Mouse (Mus musculus): ENCODE results near the gene Vmn1r14. TPM values are rescaled to one million over a fixed set of nuclear protein-coding genes. Genes with fewer than 3 reads are reported as not detected.

Vmn1r14 gene
- polyA plus RNA-seq (2017; shearing (Covaris generic)): not detected

DNA sequence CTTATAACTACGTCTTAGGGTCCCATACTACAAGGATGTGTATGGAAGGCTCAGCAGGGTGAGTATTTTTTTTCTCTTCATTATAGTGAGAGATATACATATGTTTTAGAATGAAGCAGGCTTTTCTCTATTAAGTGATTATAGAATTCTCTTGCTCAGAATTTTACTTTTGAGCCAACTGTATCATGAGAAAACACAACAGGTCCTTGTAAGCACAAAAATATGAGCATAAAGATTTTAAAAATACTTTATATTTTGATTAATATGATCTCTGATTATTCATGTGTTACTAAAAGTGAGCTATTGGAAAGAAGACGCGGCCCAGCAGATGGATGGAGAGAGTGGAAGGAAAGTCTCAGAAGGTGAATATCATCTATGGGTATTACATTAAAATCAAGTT is at the start of gene Vmn1r14:
Vmn1r14 (plus strand) TSS at position 301 of the 400 bp plus-strand sequence.

DNA sequence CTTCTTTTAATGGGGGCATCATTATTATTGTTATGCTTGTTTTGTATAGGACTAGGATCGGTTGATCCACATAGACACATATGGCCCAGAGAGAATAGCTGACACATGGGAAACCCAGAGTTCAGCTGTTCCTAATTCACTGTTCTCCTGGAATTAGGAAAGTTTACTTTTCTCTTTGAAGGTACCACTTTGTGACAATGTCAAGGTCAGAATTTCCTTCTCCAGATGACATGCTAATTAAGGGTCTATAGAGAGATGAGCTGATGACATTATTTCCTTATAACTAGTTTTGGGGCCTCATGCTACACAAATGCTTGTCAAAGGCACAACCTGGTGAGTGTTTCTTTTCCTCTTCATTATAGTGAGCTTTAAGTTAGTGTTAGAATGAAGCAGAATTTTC is 28.5 kb upstream of the Vmn1r14 start, which contains the start of gene Vmn1r13:
Vmn1r13 (plus strand) TSS at position 301 of the 400 bp plus-strand sequence.

DNA sequence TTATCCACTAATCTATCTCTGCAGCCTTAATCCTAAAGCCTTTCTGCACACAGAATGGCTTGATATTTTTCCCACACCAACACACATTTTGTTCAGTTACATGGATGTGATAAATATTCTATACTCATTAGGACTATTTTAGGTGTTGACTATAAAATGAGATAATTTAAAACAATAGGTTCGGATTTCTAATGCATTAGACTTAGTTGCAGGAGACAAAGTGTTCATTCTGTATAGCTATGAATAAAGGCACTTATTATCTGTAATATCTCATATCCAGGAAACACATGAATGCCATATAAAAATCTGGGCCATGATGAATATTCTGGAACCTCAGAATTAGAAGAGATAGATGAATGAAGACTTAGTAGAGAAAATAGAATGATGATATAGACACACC is 26.2 kb downstream of the Vmn1r14 start, which contains the start of gene Vmn1r15:
Vmn1r15 (plus strand) TSS at position 301 of the 400 bp plus-strand sequence.

Other genes with a start within 250 kb of the Vmn1r14 start
- gene Vmn1r6, start 234.4 kb upstream of the Vmn1r14 start, polyA plus RNA-seq (2017; shearing (Covaris generic)): under 1 TPM in 1 of 2 experiments, not detected in 1; 0.11 TPM
- gene Vmn1r7, start 206.4 kb upstream of the Vmn1r14 start, polyA plus RNA-seq (2017; shearing (Covaris generic)): not detected
- under 1 TPM in 1 of 2 experiments, not detected in 1; 0.15 TPM for gene Vmn1r8, start 199.4 kb upstream of the Vmn1r14 start, polyA plus RNA-seq (2017; shearing (Covaris generic))
- not detected for gene Vmn1r9, start 164.9 kb upstream of the Vmn1r14 start, polyA plus RNA-seq (2017; shearing (Covaris generic))
- not detected for gene Vmn1r10, start 122.2 kb upstream of the Vmn1r14 start, polyA plus RNA-seq (2017; shearing (Covaris generic))
- gene Vmn1r11, start 98.2 kb upstream of the Vmn1r14 start, polyA plus RNA-seq (2017; shearing (Covaris generic)): not detected
- gene Vmn1r12, start 74.8 kb upstream of the Vmn1r14 start, polyA plus RNA-seq (2017; shearing (Covaris generic)): under 1 TPM; 0.06 to 0.12 TPM
- gene Vmn1r13, start 28.4 kb upstream of the Vmn1r14 start, polyA plus RNA-seq (2017; shearing (Covaris generic)): under 1 TPM; 0.27 to 0.60 TPM
- gene Vmn1r15, start 26.3 kb downstream of the Vmn1r14 start, polyA plus RNA-seq (2017; shearing (Covaris generic)): not detected
- gene Vmn1r16, start 97.8 kb downstream of the Vmn1r14 start, polyA plus RNA-seq (2017; shearing (Covaris generic)): not detected
- not detected for gene Vmn1r17, start 132.0 kb downstream of the Vmn1r14 start, polyA plus RNA-seq (2017; shearing (Covaris generic))
- gene Vmn1r18, start 164.1 kb downstream of the Vmn1r14 start, polyA plus RNA-seq (2017; shearing (Covaris generic)): under 1 TPM in 1 of 2 experiments, not detected in 1; 0.22 TPM
- gene Vmn1r19, start 172.1 kb downstream of the Vmn1r14 start, polyA plus RNA-seq (2017; shearing (Covaris generic)): not detected
- not detected for gene Vmn1r20, start 197.2 kb downstream of the Vmn1r14 start, polyA plus RNA-seq (2017; shearing (Covaris generic))